Mouse (Mus musculus): ENCODE measurements around the gene Lman2.

- TF ChIP-seq GATA1 (IDR thresholded peaks at IDR 0.05; ENCODE audit: low read length) (no peak), TAL1 (IDR thresholded peaks at IDR 0.05; ENCODE audit: low read length) (no peak)
These were observed 31.8 kb downstream of the Lman2 start for GRCm38 (mm10) chr13:55330567-55331400.

Measured in erythroblast, embryonic 14.5 days (primary cell).